Mouse (Mus musculus): ENCODE data around the gene Il16. TPM values are rescaled to one million over a fixed set of nuclear protein-coding genes. Genes with fewer than 3 reads are reported as not detected.

Il16 gene
- polyA plus RNA-seq, 1 experiment from 2014 or later = 0.90 TPM

DNA sequence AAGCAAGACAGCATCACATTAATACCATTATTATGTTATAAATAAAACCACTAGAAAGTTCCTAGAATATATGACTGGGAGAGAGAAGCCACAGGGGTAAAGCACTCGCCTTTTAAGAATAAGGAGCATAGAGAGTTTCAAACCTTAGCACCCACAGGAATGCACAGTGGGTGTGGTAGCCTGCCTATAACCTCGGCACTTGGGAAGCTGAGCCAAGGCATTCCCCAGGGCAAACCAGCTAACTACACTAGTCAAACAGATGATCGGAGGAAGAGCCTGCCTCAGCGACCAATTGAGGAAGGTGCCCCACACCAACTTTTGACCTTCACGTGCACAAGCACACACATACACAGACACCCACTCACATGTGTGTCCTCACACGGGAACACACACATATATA lies 14.2 kb downstream of the Il16 start:
- no peak for ATAC-seq
- Histone ChIP-seq H3K9me3 (ENCODE audit: control insufficient read depth, low read length) (no peaks in the 10 kb centered on the region), H3K27ac (ENCODE audit: low read length) (no peak overlapping the region), H3K27me3 (replicated peaks; ENCODE audit: control insufficient read depth, insufficient read depth, low read length) (no peaks in the 10 kb centered on the region), H3K36me3 (ENCODE audit: control insufficient read depth, insufficient read depth) (no peaks in the 10 kb centered on the region), H3K4me3 (replicated peaks; ENCODE audit: low read length) (no peak overlapping the region), H3K4me2 (ENCODE audit: low read length) (no peak overlapping the region), H3K4me1 (replicated peaks; ENCODE audit: control insufficient read depth, insufficient read depth, low read length) (no peaks in the 10 kb centered on the region), H3K9ac (replicated peaks; ENCODE audit: low read depth, low read length) (no peak overlapping the region)
- 80% methylated on average over 6 of the region's 6 CpGs for WGBS

- no peak overlapping the region for H3K9ac ChIP-seq (replicated peaks; ENCODE audit: low read depth, low read length)
- no peak overlapping the region for H3K4me2 ChIP-seq (ENCODE audit: low read length)
- WGBS = 89% methylated on average over 5 of the region's 5 CpGs
- no peaks in the 10 kb centered on the region for H3K4me1 ChIP-seq (replicated peaks; ENCODE audit: control insufficient read depth, insufficient read depth, low read length)
- no peaks in the 10 kb centered on the region for H3K36me3 ChIP-seq (ENCODE audit: control insufficient read depth, insufficient read depth)
- ATAC-seq = no peak
- H3K4me3 ChIP-seq (replicated peaks; ENCODE audit: low read length) = no peak overlapping the region
- no peak overlapping the region for H3K27ac ChIP-seq (ENCODE audit: low read length)
- no peaks in the 10 kb centered on the region for H3K27me3 ChIP-seq (replicated peaks; ENCODE audit: control insufficient read depth, insufficient read depth, low read length)
- no peaks in the 10 kb centered on the region for H3K9me3 ChIP-seq (ENCODE audit: control insufficient read depth, low read length)
These were observed 18.4 kb downstream of the Il16 start for GRCm38 (mm10) chr7:83726936-83727632.

- Histone ChIP-seq H3K9me3 (ENCODE audit: control insufficient read depth, low read length) (no peaks in the 10 kb centered on the region), H3K36me3 (ENCODE audit: control insufficient read depth, insufficient read depth) (no peaks in the 10 kb centered on the region), H3K4me2 (ENCODE audit: low read length) (no peak overlapping the region), H3K4me3 (replicated peaks; ENCODE audit: low read length) (no peak overlapping the region), H3K27me3 (replicated peaks; ENCODE audit: control insufficient read depth, insufficient read depth, low read length) (no peaks in the 10 kb centered on the region), H3K9ac (replicated peaks; ENCODE audit: low read depth, low read length) (no peak overlapping the region), H3K4me1 (replicated peaks; ENCODE audit: control insufficient read depth, insufficient read depth, low read length) (no peaks in the 10 kb centered on the region), H3K27ac (ENCODE audit: low read length) (no peak overlapping the region)
- ATAC-seq = no peak
These were observed 19.7 kb downstream of the Il16 start for GRCm38 (mm10) chr7:83725801-83726200.

DNA sequence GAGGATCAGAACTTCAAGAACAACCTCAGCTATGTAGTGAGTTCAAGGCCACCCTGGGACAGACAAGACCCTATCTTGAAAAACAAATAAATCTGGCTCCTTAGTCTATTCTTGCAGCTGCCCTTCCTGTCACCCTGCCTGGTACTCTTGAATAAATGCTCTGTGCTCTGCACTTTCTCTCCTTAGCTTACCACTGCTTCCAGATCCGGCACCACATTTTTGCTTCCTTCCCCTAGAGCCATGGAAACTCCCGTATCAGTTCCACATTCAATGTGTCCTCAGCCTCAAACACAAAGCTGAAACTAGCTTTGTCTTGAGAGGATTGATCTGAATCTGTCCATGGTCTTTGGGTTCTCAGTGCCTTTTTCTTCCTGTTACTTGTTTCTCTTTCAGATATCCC lies 21.0 kb downstream of the Il16 start:
- 78% methylated on average over 2 of the region's 2 CpGs for WGBS
- Histone ChIP-seq H3K4me2 (ENCODE audit: low read length) (no peak overlapping the region), H3K4me1 (replicated peaks; ENCODE audit: control insufficient read depth, insufficient read depth, low read length) (no peaks in the 10 kb centered on the region), H3K9me3 (ENCODE audit: control insufficient read depth, low read length) (no peaks in the 10 kb centered on the region), H3K9ac (replicated peaks; ENCODE audit: low read depth, low read length) (no peak overlapping the region), H3K4me3 (replicated peaks; ENCODE audit: low read length) (no peak overlapping the region), H3K36me3 (ENCODE audit: control insufficient read depth, insufficient read depth) (no peaks in the 10 kb centered on the region), H3K27ac (ENCODE audit: low read length) (no peak overlapping the region), H3K27me3 (replicated peaks; ENCODE audit: control insufficient read depth, insufficient read depth, low read length) (no peaks in the 10 kb centered on the region)
- no peak for ATAC-seq

DNA sequence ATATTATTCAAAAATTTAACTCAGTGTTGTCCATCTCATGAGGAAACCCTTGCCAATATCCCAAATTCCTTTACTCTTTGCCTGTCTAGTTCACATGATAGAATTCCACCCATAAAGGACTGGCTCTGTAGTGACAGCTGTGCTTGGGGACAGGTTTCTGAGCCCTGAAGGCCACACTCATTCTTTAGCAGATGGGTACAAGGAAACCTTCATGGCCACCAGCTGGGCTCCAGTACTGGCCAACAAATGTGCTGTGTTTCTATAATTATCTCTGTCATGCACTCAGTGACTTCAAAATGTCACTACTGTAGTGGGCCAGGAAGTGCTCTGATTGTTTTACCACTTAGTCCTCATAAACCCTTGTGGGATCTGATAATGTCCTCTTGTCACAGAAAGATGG lies 21.6 kb downstream of the Il16 start:
- no peak overlapping the region for H3K27ac ChIP-seq (ENCODE audit: low read length)
- no peaks in the 10 kb centered on the region for H3K4me1 ChIP-seq (replicated peaks; ENCODE audit: control insufficient read depth, insufficient read depth, low read length)
- no peaks in the 10 kb centered on the region for H3K27me3 ChIP-seq (replicated peaks; ENCODE audit: control insufficient read depth, insufficient read depth, low read length)
- H3K36me3 ChIP-seq (ENCODE audit: control insufficient read depth, insufficient read depth) = no peaks in the 10 kb centered on the region
- no peak overlapping the region for H3K9ac ChIP-seq (replicated peaks; ENCODE audit: low read depth, low read length)
- no peak overlapping the region for H3K4me2 ChIP-seq (ENCODE audit: low read length)
- H3K9me3 ChIP-seq (ENCODE audit: control insufficient read depth, low read length) = no peaks in the 10 kb centered on the region
- H3K4me3 ChIP-seq (replicated peaks; ENCODE audit: low read length) = no peak overlapping the region
- ATAC-seq = no peak

DNA sequence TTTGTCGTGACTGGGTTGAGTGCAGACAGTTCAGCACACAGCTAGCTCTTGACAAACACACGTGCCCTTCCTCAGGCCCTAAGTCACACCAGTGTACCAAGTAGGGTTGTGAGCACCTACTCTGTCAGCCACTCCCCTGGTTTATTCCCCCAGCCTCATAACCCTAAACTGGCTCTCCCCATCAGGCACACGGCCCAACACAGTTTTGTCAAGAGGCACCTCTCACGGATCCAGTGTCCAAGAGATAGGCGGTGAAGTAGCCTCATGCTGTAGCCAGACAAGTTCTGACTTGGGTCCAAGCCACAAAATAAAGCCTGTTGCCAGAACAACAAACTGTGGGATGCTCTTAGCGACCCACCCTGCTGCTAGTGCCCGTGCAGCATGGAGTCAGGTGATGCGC lies 22.3 kb downstream of the Il16 start:
- no peaks in the 10 kb centered on the region for H3K27me3 ChIP-seq (replicated peaks; ENCODE audit: control insufficient read depth, insufficient read depth, low read length)
- no peaks in the 10 kb centered on the region for H3K36me3 ChIP-seq (ENCODE audit: control insufficient read depth, insufficient read depth)
- no peaks in the 10 kb centered on the region for H3K4me1 ChIP-seq (replicated peaks; ENCODE audit: control insufficient read depth, insufficient read depth, low read length)
- no peak overlapping the region for H3K9ac ChIP-seq (replicated peaks; ENCODE audit: low read depth, low read length)
- no peak for ATAC-seq
- no peaks in the 10 kb centered on the region for H3K9me3 ChIP-seq (ENCODE audit: control insufficient read depth, low read length)
- no peak overlapping the region for H3K27ac ChIP-seq (ENCODE audit: low read length)
- H3K4me2 ChIP-seq (ENCODE audit: low read length) = no peak overlapping the region
- WGBS = 87% methylated on average over 8 of the region's 8 CpGs
- H3K4me3 ChIP-seq (replicated peaks; ENCODE audit: low read length) = no peak overlapping the region

GRCm38 (mm10) chr7:83722485-83722884 lies 23.0 kb downstream of the Il16 start:
- H3K9me3 ChIP-seq (ENCODE audit: control insufficient read depth, low read length) = no peaks in the 10 kb centered on the region
- no peaks in the 10 kb centered on the region for H3K4me1 ChIP-seq (replicated peaks; ENCODE audit: control insufficient read depth, insufficient read depth, low read length)
- WGBS = 96% methylated on average over 14 of the region's 14 CpGs
- ATAC-seq = no peak
- H3K27ac ChIP-seq (ENCODE audit: low read length) = no peak overlapping the region
- H3K4me2 ChIP-seq (ENCODE audit: low read length) = no peak overlapping the region
- H3K36me3 ChIP-seq (ENCODE audit: control insufficient read depth, insufficient read depth) = no peaks in the 10 kb centered on the region
- H3K27me3 ChIP-seq (replicated peaks; ENCODE audit: control insufficient read depth, insufficient read depth, low read length) = no peaks in the 10 kb centered on the region
- H3K9ac ChIP-seq (replicated peaks; ENCODE audit: low read depth, low read length) = no peak overlapping the region
- H3K4me3 ChIP-seq (replicated peaks; ENCODE audit: low read length) = no peak overlapping the region

DNA sequence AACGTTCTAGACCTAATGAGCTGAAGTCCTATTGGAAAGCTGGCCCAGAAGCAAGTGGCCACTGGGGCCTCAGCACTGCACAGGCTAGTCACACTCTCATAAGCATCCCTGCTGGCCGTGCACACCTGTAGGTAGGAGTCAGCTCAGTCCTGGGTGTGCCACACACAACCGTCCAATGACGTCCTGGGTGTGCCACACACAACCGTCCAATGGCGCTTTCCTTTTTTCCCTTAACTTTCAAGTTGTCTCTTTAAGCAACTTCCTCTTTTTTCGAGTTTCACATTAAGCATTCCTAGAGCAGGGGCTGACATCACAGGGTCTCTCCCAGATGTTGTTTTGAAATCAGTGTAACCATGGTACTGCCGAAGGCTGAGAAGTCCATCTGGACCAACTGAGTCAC lies 25.3 kb downstream of the Il16 start:
- ATAC-seq = no peak
- Histone ChIP-seq H3K4me1 (replicated peaks; ENCODE audit: control insufficient read depth, insufficient read depth, low read length) (no peaks in the 10 kb centered on the region), H3K36me3 (ENCODE audit: control insufficient read depth, insufficient read depth) (no peaks in the 10 kb centered on the region), H3K9me3 (ENCODE audit: control insufficient read depth, low read length) (no peaks in the 10 kb centered on the region), H3K27me3 (replicated peaks; ENCODE audit: control insufficient read depth, insufficient read depth, low read length) (no peaks in the 10 kb centered on the region), H3K4me3 (replicated peaks; ENCODE audit: low read length) (no peak overlapping the region), H3K4me2 (ENCODE audit: low read length) (no peak overlapping the region), H3K27ac (ENCODE audit: low read length) (no peak overlapping the region), H3K9ac (replicated peaks; ENCODE audit: low read depth, low read length) (no peak overlapping the region)
- WGBS = 80% methylated on average over 8 of the region's 8 CpGs

- Histone ChIP-seq H3K27ac (ENCODE audit: low read length) (no peak overlapping the region), H3K4me1 (replicated peaks; ENCODE audit: control insufficient read depth, insufficient read depth, low read length) (no peaks in the 10 kb centered on the region), H3K4me2 (ENCODE audit: low read length) (no peak overlapping the region), H3K27me3 (replicated peaks; ENCODE audit: control insufficient read depth, insufficient read depth, low read length) (no peaks in the 10 kb centered on the region), H3K9ac (replicated peaks; ENCODE audit: low read depth, low read length) (no peak overlapping the region), H3K36me3 (ENCODE audit: control insufficient read depth, insufficient read depth) (no peaks in the 10 kb centered on the region), H3K4me3 (replicated peaks; ENCODE audit: low read length) (no peak overlapping the region), H3K9me3 (ENCODE audit: control insufficient read depth, low read length) (no peaks in the 10 kb centered on the region)
- 56% methylated on average over 5 of the region's 5 CpGs for WGBS
- ATAC-seq = no peak
These were observed 28.4 kb downstream of the Il16 start for GRCm38 (mm10) chr7:83717021-83717725.

All from forebrain, embryonic 16.5 days (tissue).